Mouse (Mus musculus) subcutaneous adipose tissue, adult 2 months (tissue): Measurements from ENCODE around the gene Scd3. TPM values are rescaled to one million over a fixed set of nuclear protein-coding genes. Genes with fewer than 3 reads are reported as not detected.

Experiments
- polyA plus RNA-seq: library from polyadenylated mRNA; depleted of rRNA; stranded (reverse); fragments of >200 nt; gene quantifications from 2 replicates; pipeline ENCODE4 v1.2.3, GENCODE M21; 2012; ENCODE audit warnings: low replicate concordance; rRNA removed

The Scd3 gene
- 0.27 and 0.32 TPM in 2 replicates for polyA plus RNA-seq

DNA sequence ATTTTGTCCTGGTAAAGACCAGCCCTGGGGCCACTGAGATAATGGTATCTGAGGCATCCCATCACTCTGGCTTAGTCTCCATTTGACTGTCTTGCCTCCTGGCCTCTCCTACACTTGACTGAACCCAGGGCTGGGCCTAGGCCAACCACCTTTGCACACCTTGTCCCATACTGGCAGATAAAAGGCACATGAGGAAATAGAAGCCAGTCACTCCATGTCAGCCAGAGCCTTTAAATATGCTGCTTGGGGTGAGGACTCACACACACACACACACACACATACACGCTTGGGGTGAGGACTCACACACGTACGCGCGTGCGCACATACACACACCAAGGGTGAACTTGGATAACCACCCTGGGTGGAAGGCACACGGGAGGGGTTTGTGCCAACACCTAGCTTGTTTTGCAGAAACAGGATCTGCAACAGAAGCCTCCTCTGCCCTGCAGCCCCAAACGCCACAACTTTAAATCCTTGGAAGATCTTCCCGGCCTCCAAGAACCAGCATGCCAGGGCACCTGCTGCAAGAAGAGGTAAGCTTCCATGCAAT lies at the start of gene Scd3:
Gene Scd3, plus strand, starts transcription at position 255 of the 550 bp plus-strand sequence.

DNA sequence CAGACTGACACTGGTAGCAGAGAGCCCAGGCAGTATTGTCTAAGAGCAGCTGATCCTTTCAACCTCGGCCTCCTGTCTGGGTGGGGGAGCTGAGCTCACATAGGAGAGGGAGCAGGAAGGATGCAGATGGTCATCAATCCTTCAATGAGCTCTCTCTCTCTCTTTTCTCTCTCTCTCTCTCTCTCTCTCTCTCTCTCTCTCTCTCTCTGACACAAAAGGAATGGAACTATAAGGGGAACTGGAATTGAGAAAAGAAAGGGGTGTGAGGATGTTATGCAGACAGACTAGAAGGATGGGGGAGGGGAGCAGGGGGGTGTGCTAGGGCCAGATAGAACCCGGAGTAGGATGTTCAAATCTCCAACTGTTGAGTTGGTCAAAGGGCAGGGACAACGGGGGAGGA lies 10.7 kb upstream of the Scd3 start, which contains the start of gene Pkd2l1:
Gene Pkd2l1, minus strand, starts transcription at position 101 of the 400 bp plus-strand sequence.

GRCm38 (mm10) chr19:44292941-44293768 lies 90.1 kb downstream of the Scd3 start, which contains the start of gene Scd2:
Gene Scd2, plus strand, starts transcription at chr19:44293674.

Other genes with a start within 250 kb of the Scd3 start
- 0.06 and 0.73 TPM in 2 replicates for gene Cpn1, start 216.7 kb upstream of the Scd3 start, polyA plus RNA-seq
- gene Cyp2c23, start 174.1 kb upstream of the Scd3 start, polyA plus RNA-seq: 0.42 and 0.80 TPM in 2 replicates
- gene Erlin1, start 133.5 kb upstream of the Scd3 start, polyA plus RNA-seq: 12.0 and 13.8 TPM in 2 replicates
- gene Chuk, start 95.8 kb upstream of the Scd3 start, polyA plus RNA-seq: 17.4 and 20.3 TPM in 2 replicates
- gene Cwf19l1, start 67.4 kb upstream of the Scd3 start, polyA plus RNA-seq: 9.1 and 11.1 TPM in 2 replicates
- gene Bloc1s2, start 56.8 kb upstream of the Scd3 start, polyA plus RNA-seq: 13.2 and 24.5 TPM in 2 replicates
- gene Pkd2l1, start 10.8 kb upstream of the Scd3 start, polyA plus RNA-seq: 0.04 and 0.14 TPM in 2 replicates
- 301 and 417 TPM in 2 replicates for gene Scd2, start 90.4 kb downstream of the Scd3 start, polyA plus RNA-seq
- 0.24 and 0.55 TPM in 2 replicates for gene Scd4, start 129.8 kb downstream of the Scd3 start, polyA plus RNA-seq
- 11,739 and 20,741 TPM in 2 replicates for gene Scd1, start 204.6 kb downstream of the Scd3 start, polyA plus RNA-seq